Mouse (Mus musculus) testis, adult 2 months (tissue): ENCODE measurements around the gene Ccdc187.

ENCODE experiments used
- CTCF ChIP-seq: fragments of 200-500 bp; IDR thresholded peaks from 2 replicates; pipeline ENCODE4 v1.5.1; 2012; ENCODE audit warnings: low read depth, mild to moderate bottlenecking, inconsistent platforms, low read length, moderate library complexity; ENCODE audit not compliant: control insufficient read depth, insufficient read depth, insufficient replicate concordance
- POLR2A ChIP-seq: fragments of 200-500 bp; IDR thresholded peaks from 2 replicates; pipeline ENCODE4 v1.6.1; 2012; ENCODE audit warnings: low read depth, mild to moderate bottlenecking, inconsistent platforms, low read length, moderate library complexity; ENCODE audit not compliant: control insufficient read depth

- no peak for TF ChIP-seq CTCF
- no peak for TF ChIP-seq POLR2A
These were observed 23.8 kb upstream of the Ccdc187 start for GRCm38 (mm10) chr2:26317991-26318672.
